Mouse (Mus musculus): Measurements from ENCODE around the gene Plscr2.

DNA sequence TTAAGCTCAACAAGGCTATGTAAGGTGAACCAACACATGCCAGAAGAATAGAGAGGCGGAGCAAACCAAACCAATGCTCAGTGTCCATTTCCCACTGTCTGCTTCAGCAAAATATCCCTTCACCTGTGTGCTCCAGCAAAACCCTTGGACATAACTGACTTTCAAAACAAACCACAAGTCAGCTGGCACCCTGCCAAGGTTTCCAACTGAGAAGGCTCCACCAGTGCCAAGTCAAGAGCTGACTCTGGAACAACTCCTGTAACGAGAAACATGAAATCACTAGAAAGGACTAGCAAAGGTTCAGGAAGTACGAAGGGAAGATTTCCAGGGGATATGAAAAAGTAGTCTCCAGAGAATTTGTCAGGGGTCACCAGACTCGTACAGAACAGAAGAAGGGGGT is 4.5 kb upstream of the Plscr2 start:
- no peak for TF ChIP-seq CTCF (conservative IDR thresholded peaks at IDR 0.05; ENCODE audit: low read length)
- no peak for TF ChIP-seq NANOG (IDR thresholded peaks at IDR 0.05; ENCODE audit: borderline replicate concordance, low read length)
- TF ChIP-seq POU5F1 (IDR thresholded peaks at IDR 0.05; ENCODE audit: borderline replicate concordance, low read length) = no peak

Data from E14TG2a.4 (cell line).